Mouse (Mus musculus) fat pad, adult 2 months (tissue): ENCODE results near the gene Gm28048.

Source experiments
- DNase-seq: peaks from one replicate; pipeline ENCODE4 v3.0.0-alpha.2; 2011; ENCODE audit warnings: low read depth, low spot score; ENCODE audit errors: extremely low read depth

The Gm28048 gene

DNA sequence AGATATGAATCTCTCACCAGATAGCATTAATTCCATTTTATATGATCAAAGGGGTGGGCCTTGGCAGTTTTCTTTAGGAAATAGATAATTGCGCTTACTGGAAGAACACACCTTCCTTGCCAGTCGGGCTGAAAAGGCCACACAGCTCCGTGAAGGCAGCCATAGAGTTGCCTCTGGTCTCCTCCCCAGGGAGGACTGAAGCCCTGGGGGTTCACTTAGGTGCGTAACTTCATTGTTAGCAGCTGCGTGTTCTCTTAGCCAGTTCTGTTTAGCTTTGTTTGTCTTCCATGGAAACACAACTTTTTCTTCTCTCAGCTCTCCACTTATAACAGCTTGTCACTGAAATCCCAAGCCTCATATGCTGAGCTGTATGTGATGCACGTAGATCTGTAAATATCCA, 89.4 kb downstream of the Gm28048 start:
- no peak for DNase-seq

- no peak for DNase-seq
Measured at GRCm38 (mm10) chr11:22891876-22892275, 90.0 kb downstream of the Gm28048 start.

DNA sequence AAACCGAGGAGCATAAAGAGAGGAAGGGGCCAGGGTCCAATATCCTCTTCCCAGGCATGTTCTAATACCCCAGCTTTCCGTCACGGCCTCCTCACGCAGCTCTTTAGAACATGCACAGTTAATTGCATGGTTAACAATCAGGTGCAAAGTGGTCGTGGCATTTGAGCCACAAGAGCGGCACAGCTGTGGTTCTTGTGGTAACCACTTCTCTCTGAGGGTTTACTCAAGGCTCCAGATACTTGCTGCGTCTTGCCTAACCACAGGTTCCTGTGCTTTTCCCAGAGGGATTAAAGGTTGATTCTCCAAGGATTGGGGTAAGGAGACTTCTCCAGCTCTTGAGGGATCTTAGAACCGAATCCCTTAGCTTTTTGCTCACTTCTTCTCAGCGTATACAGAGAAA, 90.6 kb downstream of the Gm28048 start:
- DNase-seq, result no peak

DNA sequence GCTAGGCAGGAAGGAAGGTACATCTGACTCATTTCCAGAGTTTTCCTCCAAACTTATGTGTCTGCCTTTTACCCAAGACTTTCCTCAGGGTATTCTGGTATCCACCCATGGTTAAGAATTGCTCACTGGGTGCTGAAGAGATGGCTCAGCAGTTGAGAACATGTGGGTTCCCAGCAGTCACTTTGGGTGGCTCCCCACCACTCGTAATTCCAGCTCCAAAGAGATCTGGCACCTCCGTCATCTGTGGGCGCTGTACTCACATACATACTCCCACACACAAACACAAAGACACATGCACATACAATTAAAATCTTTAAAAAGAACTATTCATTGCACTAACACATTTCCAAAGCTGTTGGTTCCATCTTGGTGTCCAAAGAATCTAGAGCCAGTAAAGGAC, 92.7 kb downstream of the Gm28048 start:
- DNase-seq, result no peak

GRCm38 (mm10) chr11:22886991-22887390, 94.9 kb downstream of the Gm28048 start:
- DNase-seq, result no peak

- DNase-seq, result no peak
Measured at GRCm38 (mm10) chr11:22885350-22885749, 96.5 kb downstream of the Gm28048 start.

GRCm38 (mm10) chr11:22883676-22884075, 98.2 kb downstream of the Gm28048 start:
- no peak for DNase-seq

DNA sequence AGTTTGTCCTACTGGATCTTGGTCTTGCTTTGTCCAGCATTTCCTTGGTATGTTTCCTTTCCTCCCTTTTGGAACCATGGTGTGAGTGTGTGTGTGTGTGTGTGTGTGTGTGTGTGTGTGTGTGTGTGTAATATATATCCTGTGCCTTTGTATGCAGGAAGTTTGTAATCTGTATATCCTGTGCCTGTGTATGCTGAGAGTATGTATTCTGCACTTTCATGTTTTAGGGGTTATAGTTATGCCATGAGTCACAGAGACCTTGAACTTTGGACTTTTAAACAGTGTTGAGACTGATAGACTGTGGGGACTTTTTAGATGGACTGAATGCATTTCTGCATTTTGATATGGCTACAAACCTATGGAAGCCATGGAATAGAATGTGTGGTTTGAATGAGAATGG, 99.0 kb downstream of the Gm28048 start:
- DNase-seq, result no peak

- no peak for DNase-seq
Measured at GRCm38 (mm10) chr11:22880383-22881172, 101.3 kb downstream of the Gm28048 start.

DNA sequence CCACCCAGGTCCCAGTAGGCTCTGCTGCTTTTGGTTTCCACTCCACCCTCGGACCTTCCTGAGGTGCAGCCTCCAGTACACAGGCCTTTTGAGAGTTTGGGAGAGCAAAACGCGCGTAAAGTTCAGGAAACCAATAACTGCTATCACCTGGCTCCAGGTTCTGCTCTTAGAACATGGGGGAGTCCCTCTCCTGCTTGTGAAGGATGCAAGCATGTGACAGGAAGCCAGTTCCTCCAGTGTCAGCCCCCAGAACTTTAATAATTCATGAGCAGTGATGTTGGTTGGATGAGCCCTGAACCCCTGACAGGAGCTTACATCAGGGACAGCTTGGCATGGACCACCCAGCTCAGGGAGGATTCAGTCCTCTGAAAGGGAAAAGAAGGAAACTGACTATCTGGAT, 102.2 kb downstream of the Gm28048 start:
- no peak for DNase-seq

DNA sequence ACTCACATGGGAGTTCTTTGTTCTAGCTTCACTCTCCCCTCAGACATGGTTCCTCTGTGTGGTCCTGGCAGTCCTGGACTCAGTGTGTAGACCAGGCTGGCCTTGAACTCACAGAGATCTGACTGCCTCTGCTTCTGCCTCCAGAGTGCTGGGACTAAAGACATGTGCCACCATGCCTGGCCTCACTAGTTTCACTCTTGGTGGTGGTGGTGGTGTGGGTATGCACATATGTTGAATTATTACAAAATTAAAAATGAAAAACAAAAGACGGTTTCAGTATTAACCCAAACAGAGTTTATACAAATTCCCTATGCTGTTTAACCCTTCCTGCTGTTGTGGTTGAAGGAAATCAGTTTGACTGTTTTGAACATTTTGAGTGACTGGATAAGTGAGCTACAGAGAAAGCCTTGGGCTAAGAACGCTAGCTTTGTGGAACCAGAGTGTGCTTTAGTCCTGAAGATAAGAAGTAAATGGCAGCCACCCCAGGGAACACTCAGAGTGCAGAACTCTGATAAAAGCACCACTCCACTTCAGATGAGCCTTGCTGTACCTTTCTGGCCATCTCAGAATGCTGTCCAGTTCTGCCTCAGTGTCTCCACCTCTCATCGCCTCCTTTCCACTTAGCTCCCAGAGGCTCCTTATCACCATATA, 105.1 kb downstream of the Gm28048 start:
- no peak for DNase-seq

- no peak for DNase-seq
Measured at GRCm38 (mm10) chr11:22875279-22875678, 106.6 kb downstream of the Gm28048 start.

GRCm38 (mm10) chr11:22874747-22875146, 107.1 kb downstream of the Gm28048 start:
- DNase-seq, result no peak

DNA sequence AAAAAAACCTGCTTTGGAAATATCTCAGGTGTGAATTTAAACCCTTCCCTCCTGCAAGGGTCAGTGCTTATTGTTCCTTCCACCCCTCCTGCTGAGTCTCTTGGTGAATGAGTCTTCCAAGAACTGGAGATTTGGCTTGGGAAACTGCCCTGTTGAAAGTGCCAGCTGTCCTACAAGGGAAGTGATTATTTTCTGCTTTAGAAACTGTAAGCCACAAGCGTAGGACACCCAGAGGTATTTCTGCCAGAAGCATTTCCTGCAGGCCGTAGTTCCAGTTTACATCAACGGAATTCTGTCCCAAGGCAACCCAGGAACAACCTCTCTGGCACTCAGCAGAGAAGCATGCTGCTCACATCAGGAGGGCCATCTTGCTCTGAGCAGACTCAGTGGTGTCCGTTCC, 108.5 kb downstream of the Gm28048 start:
- no peak for DNase-seq

DNA sequence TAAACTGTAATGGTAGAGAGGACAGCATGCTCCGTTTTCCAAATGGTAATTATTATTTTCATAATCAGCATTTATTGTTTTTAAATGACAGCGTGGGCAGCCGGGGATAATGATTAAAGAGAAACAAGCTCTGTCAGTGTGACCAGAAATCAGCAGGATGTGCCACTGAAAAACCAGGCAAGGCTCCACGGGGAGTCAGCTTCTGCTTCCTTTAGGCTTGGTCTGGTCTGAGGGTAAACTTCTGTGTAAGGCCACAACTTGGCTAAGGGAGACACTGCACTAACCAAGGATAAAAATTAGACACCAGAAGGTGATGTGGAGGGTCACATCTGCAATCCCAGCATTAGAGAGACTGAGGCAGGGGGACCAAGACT, 109.6 kb downstream of the Gm28048 start:
- no peak for DNase-seq

- no peak for DNase-seq
Measured at GRCm38 (mm10) chr11:22871628-22872306, 110.1 kb downstream of the Gm28048 start.

GRCm38 (mm10) chr11:22868582-22868981, 113.3 kb downstream of the Gm28048 start:
- DNase-seq, result no peak

DNA sequence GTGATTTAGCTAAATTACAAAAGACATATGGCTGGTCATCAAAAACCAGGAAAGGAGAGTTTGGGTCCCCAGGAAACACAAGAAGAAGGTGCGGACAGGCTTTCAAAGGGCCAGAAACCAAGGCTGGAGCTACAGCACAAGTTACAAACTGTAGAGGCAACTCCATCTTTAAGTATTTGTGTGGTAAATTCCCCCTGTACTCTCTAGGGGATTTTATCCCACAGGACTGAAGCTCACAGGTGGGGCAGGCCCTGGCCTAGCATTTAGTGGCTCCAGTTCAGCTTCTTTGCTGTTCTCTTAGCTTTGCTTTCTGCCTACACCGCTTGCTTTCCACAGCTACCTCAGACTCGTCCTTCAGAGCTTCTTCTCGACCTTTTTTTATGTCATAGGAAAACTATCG, 114.2 kb downstream of the Gm28048 start:
- no peak for DNase-seq

DNA sequence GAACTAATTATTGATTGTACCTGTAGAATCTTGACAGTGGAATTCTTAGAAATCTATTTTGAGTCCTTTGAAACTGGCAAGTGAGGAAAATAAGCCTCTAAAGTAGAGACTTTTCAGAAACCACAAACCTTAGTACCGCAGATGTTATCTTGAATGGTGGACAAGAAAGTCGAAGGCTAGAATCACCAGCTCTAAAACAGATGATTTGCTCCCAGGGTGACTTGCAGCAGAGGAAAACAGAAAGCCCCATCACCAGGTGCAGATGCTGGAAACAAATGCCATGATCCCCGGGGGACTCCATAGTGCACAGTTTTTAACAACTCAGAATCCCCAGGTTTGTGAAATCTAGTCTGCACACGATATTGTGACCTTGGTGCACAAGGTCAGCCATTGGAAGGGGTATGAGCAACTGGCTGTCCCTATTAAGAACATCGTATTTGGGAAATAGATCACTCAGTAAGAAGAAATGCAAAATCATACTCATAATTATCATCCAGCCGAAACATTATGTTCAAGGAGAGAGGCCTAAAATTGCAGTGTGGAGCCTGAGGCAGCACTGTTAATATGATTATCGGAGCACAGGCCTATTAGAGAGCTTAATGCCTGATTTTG, 116.1 kb downstream of the Gm28048 start:
- no peak for DNase-seq

DNA sequence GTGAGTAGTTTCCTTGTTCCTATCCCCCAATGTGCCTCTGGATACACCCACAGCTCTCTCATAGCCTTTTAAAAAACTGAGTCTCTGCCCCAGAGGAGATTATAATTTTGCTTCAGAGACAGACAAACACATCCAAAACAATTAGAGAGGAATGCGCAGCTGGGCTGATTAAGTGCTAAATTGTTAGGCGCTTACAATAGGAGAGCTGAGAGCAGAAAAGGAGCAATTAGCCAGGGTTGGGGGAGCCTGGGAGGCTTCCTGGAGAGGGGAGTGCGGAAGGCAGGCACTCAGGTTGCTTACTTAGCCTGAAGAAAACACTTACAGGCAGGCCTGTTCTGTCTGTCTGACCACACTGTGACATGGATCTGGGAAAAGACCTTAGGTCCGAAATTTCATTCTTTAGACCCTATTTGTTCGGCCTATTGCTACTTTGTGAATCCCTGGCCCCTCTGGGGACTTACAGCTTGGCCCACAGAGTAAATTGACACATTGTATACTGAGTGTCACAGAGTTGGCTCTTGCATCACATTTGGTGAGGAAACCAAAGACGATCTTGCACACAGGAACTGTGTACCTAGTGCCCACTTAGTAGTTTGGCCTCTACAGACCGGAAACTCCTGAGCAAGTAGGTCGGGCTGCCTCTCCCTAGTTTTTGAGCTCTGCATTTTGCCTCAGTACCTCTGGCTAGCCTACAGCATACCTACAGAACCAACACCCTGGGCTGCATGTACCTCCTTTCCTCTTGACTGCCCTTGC, 117.4 kb downstream of the Gm28048 start:
- DNase-seq, result no peak

GRCm38 (mm10) chr11:22863581-22863980, 118.3 kb downstream of the Gm28048 start:
- no peak for DNase-seq
